Mouse (Mus musculus): ENCODE data around the gene H2-DMb1. TPM values are rescaled to one million over a fixed set of nuclear protein-coding genes. Genes with fewer than 3 reads are reported as not detected.

The H2-DMb1 gene
- polyA plus RNA-seq, 2 experiments: 2.7 to 4.2 TPM

DNA sequence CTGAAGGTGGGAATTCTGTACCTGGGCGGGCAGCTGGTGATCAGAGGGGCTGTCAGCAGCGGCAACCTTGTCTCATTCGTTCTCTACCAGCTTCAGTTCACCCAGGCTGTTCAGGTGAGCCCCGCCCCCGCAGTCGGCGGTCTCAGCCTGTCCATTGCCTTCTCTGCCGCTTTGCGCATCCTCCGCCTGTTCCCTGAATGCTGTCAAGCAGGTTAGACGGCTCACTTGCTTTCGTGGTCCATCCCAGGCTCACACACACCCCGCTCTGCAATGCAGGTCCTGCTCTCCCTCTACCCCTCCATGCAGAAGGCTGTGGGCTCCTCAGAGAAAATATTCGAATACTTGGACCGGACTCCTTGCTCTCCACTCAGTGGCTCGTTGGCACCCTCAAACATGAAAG, 40.0 kb downstream of the H2-DMb1 start:
- no peak overlapping the region for H3K4me2 ChIP-seq (replicated peaks; ENCODE audit: low read depth, low read length, severe bottlenecking)
- DNase-seq (ENCODE audit: low spot score) (no peak), ATAC-seq (ENCODE audit: low FRiP score, low read depth) (no peak)
- no peak overlapping the region for H3K27ac ChIP-seq (replicated peaks; ENCODE audit: low read depth, low read length)
- 26% methylated on average over 16 of the region's 16 CpGs for WGBS
- no peak for TF ChIP-seq POLR2A (IDR thresholded peaks at IDR 0.05; ENCODE audit: borderline replicate concordance, extremely low read depth, insufficient read depth, insufficient read length)
- no peaks in the 10 kb centered on the region for H3K36me3 ChIP-seq (ENCODE audit: control insufficient read depth, insufficient read depth, low read length)
- no peak overlapping the region for H3K4me3 ChIP-seq (replicated peaks; ENCODE audit: low read length)
- H3K9me3 ChIP-seq (ENCODE audit: control insufficient read depth, low read length): no peaks in the 10 kb centered on the region
- H3K4me1 ChIP-seq (ENCODE audit: control insufficient read depth, insufficient read depth, low read length): peaks cover 6% of the 10 kb centered on the region
- H3K27me3 ChIP-seq (ENCODE audit: control insufficient read depth, insufficient read depth, low read length): peaks cover 71% of the 10 kb centered on the region
- no peak overlapping the region for H3K9ac ChIP-seq (ENCODE audit: low read depth, low read length, severe bottlenecking)

DNA sequence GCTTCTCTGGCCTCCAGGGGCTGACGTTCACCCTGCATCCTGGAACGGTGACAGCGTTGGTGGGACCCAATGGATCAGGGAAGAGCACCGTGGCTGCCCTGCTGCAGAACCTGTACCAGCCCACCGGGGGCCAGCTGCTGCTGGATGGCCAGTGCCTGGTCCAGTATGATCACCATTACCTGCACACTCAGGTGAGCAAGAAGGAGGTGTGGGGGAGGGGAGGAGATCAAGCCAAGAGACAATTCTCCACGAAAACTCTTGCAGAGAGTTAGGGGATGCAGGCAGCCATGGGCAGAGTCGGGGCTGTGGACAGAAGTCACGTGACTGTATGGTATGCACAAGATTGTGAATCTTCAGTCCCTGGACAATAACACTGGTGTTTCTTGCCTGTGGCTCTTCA, 40.6 kb downstream of the H2-DMb1 start:
- Histone ChIP-seq H3K9me3 (ENCODE audit: control insufficient read depth, low read length) (no peaks in the 10 kb centered on the region), H3K4me2 (replicated peaks; ENCODE audit: low read depth, low read length, severe bottlenecking) (no peak overlapping the region), H3K27ac (replicated peaks; ENCODE audit: low read depth, low read length) (no peak overlapping the region), H3K36me3 (ENCODE audit: control insufficient read depth, insufficient read depth, low read length) (no peaks in the 10 kb centered on the region), H3K4me3 (replicated peaks; ENCODE audit: low read length) (no peak overlapping the region), H3K9ac (ENCODE audit: low read depth, low read length, severe bottlenecking) (no peak overlapping the region), H3K4me1 (ENCODE audit: control insufficient read depth, insufficient read depth, low read length) (peaks cover 3% of the 10 kb centered on the region; the same call in 1 of the 2 replicates), H3K27me3 (ENCODE audit: control insufficient read depth, insufficient read depth, low read length) (peaks cover 72% of the 10 kb centered on the region)
- 57% methylated on average over 8 of the region's 8 CpGs for WGBS
- ATAC-seq (ENCODE audit: low FRiP score, low read depth) (no peak), DNase-seq (ENCODE audit: low spot score) (no peak)
- TF ChIP-seq POLR2A (IDR thresholded peaks at IDR 0.05; ENCODE audit: borderline replicate concordance, extremely low read depth, insufficient read depth, insufficient read length): no peak

GRCm38 (mm10) chr17:34194723-34195122, 41.9 kb downstream of the H2-DMb1 start:
- Histone ChIP-seq H3K4me1 (ENCODE audit: control insufficient read depth, insufficient read depth, low read length) (peaks cover 3% of the 10 kb centered on the region; the same call in 1 of the 2 replicates), H3K36me3 (ENCODE audit: control insufficient read depth, insufficient read depth, low read length) (no peaks in the 10 kb centered on the region), H3K9me3 (ENCODE audit: control insufficient read depth, low read length) (no peaks in the 10 kb centered on the region), H3K9ac (ENCODE audit: low read depth, low read length, severe bottlenecking) (no peak overlapping the region), H3K27ac (replicated peaks; ENCODE audit: low read depth, low read length) (no peak overlapping the region), H3K4me3 (replicated peaks; ENCODE audit: low read length) (no peak overlapping the region), H3K27me3 (ENCODE audit: control insufficient read depth, insufficient read depth, low read length) (peaks cover 75% of the 10 kb centered on the region), H3K4me2 (replicated peaks; ENCODE audit: low read depth, low read length, severe bottlenecking) (no peak overlapping the region)
- DNase-seq (ENCODE audit: low spot score): no peak
- 87% methylated on average over 4 of the region's 4 CpGs for WGBS
- TF ChIP-seq POLR2A (IDR thresholded peaks at IDR 0.05; ENCODE audit: borderline replicate concordance, extremely low read depth, insufficient read depth, insufficient read length): no peak
- ATAC-seq (ENCODE audit: low FRiP score, low read depth): no peak

DNA sequence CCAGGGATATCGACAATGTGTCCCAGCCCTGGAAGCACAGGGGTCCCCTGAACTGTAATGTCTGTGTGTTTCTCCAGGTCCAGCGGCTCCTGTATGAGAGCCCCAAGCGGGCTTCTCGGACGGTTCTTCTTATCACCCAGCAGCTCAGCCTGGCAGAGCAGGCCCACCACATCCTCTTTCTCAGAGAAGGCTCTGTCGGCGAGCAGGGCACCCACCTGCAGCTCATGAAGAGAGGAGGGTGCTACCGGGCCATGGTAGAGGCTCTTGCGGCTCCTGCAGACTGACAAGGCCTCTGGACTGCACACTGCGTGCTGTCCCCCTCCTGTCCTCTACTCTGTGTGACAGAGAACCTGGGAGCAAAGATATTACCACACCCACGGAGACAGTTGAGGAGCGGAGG, 43.6 kb downstream of the H2-DMb1 start:
- H3K27ac ChIP-seq (replicated peaks; ENCODE audit: low read depth, low read length): no peak overlapping the region
- no peak overlapping the region for H3K4me2 ChIP-seq (replicated peaks; ENCODE audit: low read depth, low read length, severe bottlenecking)
- DNase-seq (ENCODE audit: low spot score) (no peak), ATAC-seq (ENCODE audit: low FRiP score, low read depth) (no peak)
- peaks cover 3% of the 10 kb centered on the region; the same call in 1 of the 2 replicates for H3K4me1 ChIP-seq (ENCODE audit: control insufficient read depth, insufficient read depth, low read length)
- H3K9ac ChIP-seq (ENCODE audit: low read depth, low read length, severe bottlenecking): no peak overlapping the region
- H3K36me3 ChIP-seq (ENCODE audit: control insufficient read depth, insufficient read depth, low read length): no peaks in the 10 kb centered on the region
- H3K27me3 ChIP-seq (ENCODE audit: control insufficient read depth, insufficient read depth, low read length): peaks cover 75% of the 10 kb centered on the region
- H3K9me3 ChIP-seq (ENCODE audit: control insufficient read depth, low read length): no peaks in the 10 kb centered on the region
- no peak overlapping the region for H3K4me3 ChIP-seq (replicated peaks; ENCODE audit: low read length)
- WGBS: 26% methylated on average over 12 of the region's 12 CpGs
- TF ChIP-seq POLR2A (IDR thresholded peaks at IDR 0.05; ENCODE audit: borderline replicate concordance, extremely low read depth, insufficient read depth, insufficient read length): no peak

GRCm38 (mm10) chr17:34196941-34197894, 44.3 kb downstream of the H2-DMb1 start, which contains the start of gene Psmb8:
TSS of gene Psmb8 (plus strand) at chr17:34197721.
- TF ChIP-seq POLR2A (IDR thresholded peaks at IDR 0.05; ENCODE audit: borderline replicate concordance, extremely low read depth, insufficient read depth, insufficient read length): no peak
- 5% methylated on average over 40 of the region's 41 CpGs for WGBS

More at GRCm38 (mm10) chr17:34196941-34197894, 44.3 kb downstream of the H2-DMb1 start, which contains the start of gene Psmb8:
- Histone ChIP-seq H3K36me3 (ENCODE audit: control insufficient read depth, insufficient read depth, low read length) (no peaks in the 10 kb centered on the region), H3K4me1 (ENCODE audit: control insufficient read depth, insufficient read depth, low read length) (peaks cover 3% of the 10 kb centered on the region; the same call in 1 of the 2 replicates), H3K9ac (ENCODE audit: low read depth, low read length, severe bottlenecking) (no peak within 1 kb of the TSS), H3K9me3 (ENCODE audit: control insufficient read depth, low read length) (no peaks in the 10 kb centered on the region), H3K4me2 (replicated peaks; ENCODE audit: low read depth, low read length, severe bottlenecking) (peak within 1 kb of the TSS; percentile 54), H3K27me3 (ENCODE audit: control insufficient read depth, insufficient read depth, low read length) (peaks cover 67% of the 10 kb centered on the region), H3K27ac (replicated peaks; ENCODE audit: low read depth, low read length) (no peak within 1 kb of the TSS), H3K4me3 (replicated peaks; ENCODE audit: low read length) (peak within 1 kb of the TSS; percentile 33)
- ATAC-seq (ENCODE audit: low FRiP score, low read depth) (peak; percentile 84), DNase-seq (ENCODE audit: low spot score) (peak; percentile 85)

All from limb, embryonic 14.5 days (tissue).